Mouse (Mus musculus) intestine, embryonic 16.5 days (tissue): Measurements from ENCODE around the gene Slc9a9. TPM values are rescaled to one million over a fixed set of nuclear protein-coding genes. Genes with fewer than 3 reads are reported as not detected.

Experiments used
- ATAC-seq: fragments of 200-750 bp; cut with Nextera tagmentation; 2 replicates; pipeline ENCODE4 v1.8.0; 2017; ENCODE audit warnings: moderate TSS enrichment, moderate library complexity
- H3K27ac ChIP-seq: fragments of 300-500 bp; sonication (generic); 2 replicates; pipeline ENCODE4 v1.5.1; 2014; ENCODE audit warnings: mild to moderate bottlenecking, low read length
- H3K27me3 ChIP-seq: fragments of 300-500 bp; sonication (generic); replicated peaks from 2 replicates; pipeline ENCODE4 v1.6.1; 2014; ENCODE audit warnings: low read length, control low read depth, mixed read lengths; ENCODE audit not compliant: control insufficient read depth, insufficient read depth
- H3K36me3 ChIP-seq: fragments of 300-500 bp; sonication (generic); 2 replicates; pipeline ENCODE4 v1.6.1; 2014; ENCODE audit warnings: low read length, control low read depth; ENCODE audit not compliant: control insufficient read depth, insufficient read depth
- H3K4me1 ChIP-seq: fragments of 300-500 bp; sonication (generic); 2 replicates; pipeline ENCODE4 v1.6.1; 2014; ENCODE audit warnings: low read length, control low read depth, mixed read lengths; ENCODE audit not compliant: control insufficient read depth, insufficient read depth
- H3K4me2 ChIP-seq: fragments of 300-500 bp; sonication (generic); 2 replicates; pipeline ENCODE4 v1.6.1; 2014; ENCODE audit warnings: low read depth, low read length, control low read depth
- H3K4me3 ChIP-seq: fragments of 300-500 bp; sonication (generic); 2 replicates; pipeline ENCODE4 v1.5.1; 2014; ENCODE audit warnings: mild to moderate bottlenecking, low read length
- H3K9ac ChIP-seq: fragments of 300-500 bp; sonication (generic); 2 replicates; pipeline ENCODE4 v1.6.1; 2014; ENCODE audit warnings: low read depth, low read length
- H3K9me3 ChIP-seq: fragments of 300-500 bp; sonication (generic); 2 replicates; pipeline ENCODE4 v1.6.1; 2016; ENCODE audit warnings: low read length, control low read depth; ENCODE audit not compliant: control insufficient read depth
- WGBS: fragments of 180-500 bp; shearing (Covaris S2); extraction: QIAGEN DNeasy Blood & Tissue Kit; methylation state at CpG from one replicate; pipeline ENCODE4 v1.1.7; 2014; 5-methylcytosine and 5-hydroxymethylcytosine counted together
- polyA plus RNA-seq: library from polyadenylated mRNA; unstranded; fragments of >200 nt; fragmentation: Nextera tagmentation; extraction: Ambion mirVana; gene quantifications from 2 replicates; pipeline ENCODE4 v1.2.1, GENCODE M21; 2015

Gene Slc9a9
- polyA plus RNA-seq, 1 experiment from 2014 or later = 2.3 TPM

DNA sequence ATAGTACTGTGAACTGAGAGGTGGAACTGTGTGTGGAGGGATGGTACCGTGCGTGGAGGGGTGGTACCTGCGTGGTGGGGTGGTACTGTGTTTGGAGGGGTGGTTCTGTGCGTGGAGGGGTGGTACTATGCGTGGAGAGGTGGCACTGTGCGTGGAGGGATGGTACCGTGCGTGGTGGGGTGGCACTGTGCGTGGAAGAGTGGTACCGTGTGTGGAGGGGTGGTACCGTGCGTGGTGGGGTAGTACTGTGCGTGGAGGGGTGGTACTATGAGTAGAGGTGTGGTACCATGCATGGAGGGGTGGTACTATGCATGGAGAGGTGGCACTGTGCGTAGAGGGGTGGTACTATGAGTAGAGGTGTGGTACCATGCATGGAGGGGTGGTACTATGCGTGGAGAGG lies 167.7 kb downstream of the Slc9a9 start:
- Histone ChIP-seq H3K4me3 (no peak overlapping the region), H3K9me3 (no peaks in the 10 kb centered on the region), H3K36me3 (no peaks in the 10 kb centered on the region), H3K27me3 (no peaks in the 10 kb centered on the region), H3K9ac (no peak overlapping the region), H3K4me1 (no peaks in the 10 kb centered on the region), H3K4me2 (no peak overlapping the region), H3K27ac (no peak overlapping the region)
- WGBS = 91% methylated on average over 15 of the region's 15 CpGs
- ATAC-seq = no peak

DNA sequence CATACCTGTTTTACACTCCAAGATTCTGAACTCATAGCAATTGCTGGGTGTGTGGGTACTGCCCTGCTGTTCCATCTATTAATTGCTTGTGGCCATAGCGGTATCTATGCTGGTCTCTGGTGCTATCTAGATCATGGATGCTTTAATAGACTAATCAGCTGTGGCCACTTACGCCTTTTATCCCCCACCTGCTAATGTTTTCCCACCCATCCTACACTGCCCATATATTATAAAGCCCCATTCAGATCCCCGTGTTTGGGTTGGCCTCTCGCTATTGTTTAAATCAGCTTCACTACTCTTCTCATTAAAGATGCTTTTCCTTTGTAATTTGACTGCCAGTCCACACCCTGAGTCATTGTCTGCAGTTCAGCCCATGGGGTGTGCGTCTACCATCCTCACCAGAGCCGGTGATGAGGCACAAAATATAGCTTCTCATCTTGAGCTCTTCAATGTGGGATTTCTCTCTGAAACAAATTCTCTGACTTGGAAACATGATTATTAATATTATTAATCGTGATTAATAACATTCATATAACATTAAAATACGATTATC lies 168.8 kb downstream of the Slc9a9 start:
- Histone ChIP-seq H3K4me2 (no peak overlapping the region), H3K4me3 (no peak overlapping the region)
- ATAC-seq = no peak

GRCm38 (mm10) chr9:94839204-94839603 lies 169.5 kb downstream of the Slc9a9 start:
- Histone ChIP-seq H3K36me3 (no peaks in the 10 kb centered on the region), H3K27me3 (no peaks in the 10 kb centered on the region), H3K27ac (no peak overlapping the region), H3K4me3 (no peak overlapping the region), H3K9me3 (no peaks in the 10 kb centered on the region), H3K4me2 (no peak overlapping the region), H3K9ac (no peak overlapping the region), H3K4me1 (no peaks in the 10 kb centered on the region)
- 81% methylated on average over 11 of the region's 11 CpGs for WGBS
- ATAC-seq = no peak

More for the DNA sequence above, 168.8 kb downstream of the Slc9a9 start:
- no peak overlapping the region for H3K9ac ChIP-seq
- no peaks in the 10 kb centered on the region for H3K27me3 ChIP-seq
- no peaks in the 10 kb centered on the region for H3K36me3 ChIP-seq
- H3K27ac ChIP-seq = no peak overlapping the region
- 76% methylated on average over 8 of the region's 8 CpGs for WGBS
- H3K9me3 ChIP-seq = no peaks in the 10 kb centered on the region
- H3K4me1 ChIP-seq = no peaks in the 10 kb centered on the region

- ATAC-seq = no peak
- Histone ChIP-seq H3K27me3 (no peaks in the 10 kb centered on the region), H3K27ac (no peak overlapping the region), H3K4me3 (no peak overlapping the region), H3K9me3 (no peaks in the 10 kb centered on the region), H3K4me1 (no peaks in the 10 kb centered on the region), H3K4me2 (no peak overlapping the region), H3K9ac (no peak overlapping the region), H3K36me3 (no peaks in the 10 kb centered on the region)
- WGBS = 57% methylated on average over 5 of the region's 5 CpGs
Measured at GRCm38 (mm10) chr9:94840398-94840797, 170.7 kb downstream of the Slc9a9 start.

DNA sequence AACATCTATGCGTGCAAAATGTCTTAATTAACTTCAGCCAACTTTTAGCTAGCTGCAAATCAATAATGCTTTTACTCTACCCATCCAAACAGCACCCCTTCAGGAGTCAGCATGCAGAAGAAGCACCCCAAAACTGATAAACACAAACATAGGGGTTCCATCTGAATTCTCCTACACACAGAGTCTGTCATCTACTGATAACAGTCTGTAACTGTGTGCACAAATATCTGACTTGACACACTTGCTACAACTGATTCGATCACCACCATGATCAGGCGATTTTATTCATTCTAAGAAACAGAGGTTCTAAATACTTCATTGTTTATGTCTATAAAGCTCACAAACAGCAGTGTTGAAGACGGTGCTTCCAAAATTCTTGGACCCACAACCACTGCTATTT lies 171.3 kb downstream of the Slc9a9 start:
- H3K9ac ChIP-seq = no peak overlapping the region
- H3K4me1 ChIP-seq = no peaks in the 10 kb centered on the region
- no peak overlapping the region for H3K4me3 ChIP-seq
- H3K9me3 ChIP-seq = no peaks in the 10 kb centered on the region
- H3K27me3 ChIP-seq = no peaks in the 10 kb centered on the region
- WGBS = 79% methylated on average over 4 of the region's 4 CpGs
- no peak overlapping the region for H3K27ac ChIP-seq
- no peak overlapping the region for H3K4me2 ChIP-seq
- no peak for ATAC-seq
- no peaks in the 10 kb centered on the region for H3K36me3 ChIP-seq

GRCm38 (mm10) chr9:94844176-94844575 lies 174.5 kb downstream of the Slc9a9 start:
- WGBS = 82% methylated on average over 3 of the region's 3 CpGs
- Histone ChIP-seq H3K27ac (no peak overlapping the region), H3K4me2 (no peak overlapping the region), H3K9ac (no peak overlapping the region), H3K4me3 (no peak overlapping the region), H3K36me3 (no peaks in the 10 kb centered on the region), H3K4me1 (no peaks in the 10 kb centered on the region), H3K27me3 (no peaks in the 10 kb centered on the region), H3K9me3 (no peaks in the 10 kb centered on the region)
- ATAC-seq = no peak

DNA sequence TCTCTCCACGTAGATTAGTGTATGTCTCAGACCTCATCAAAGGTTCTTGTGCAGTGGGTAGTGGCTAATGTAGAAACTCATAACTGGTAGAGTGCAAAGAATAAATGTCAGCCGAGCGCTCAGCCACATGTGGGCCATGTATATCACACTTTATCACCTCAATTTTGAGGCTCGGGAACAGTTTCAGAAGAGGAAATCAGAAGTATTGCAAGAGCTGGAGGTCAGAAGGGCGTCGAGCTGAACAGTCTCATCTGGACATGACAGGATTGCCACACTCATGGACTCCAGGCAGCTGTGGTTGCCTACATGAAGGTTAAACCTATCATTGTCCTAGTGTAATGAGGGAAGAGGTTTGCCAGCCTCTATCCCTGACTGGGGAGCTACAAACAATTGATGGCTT lies 177.9 kb downstream of the Slc9a9 start:
- Histone ChIP-seq H3K4me1 (no peaks in the 10 kb centered on the region), H3K4me3 (no peak overlapping the region), H3K9me3 (no peaks in the 10 kb centered on the region), H3K9ac (no peak overlapping the region), H3K36me3 (no peaks in the 10 kb centered on the region), H3K4me2 (no peak overlapping the region), H3K27ac (no peak overlapping the region), H3K27me3 (no peaks in the 10 kb centered on the region)
- 95% methylated on average over 6 of the region's 6 CpGs for WGBS
- no peak for ATAC-seq

DNA sequence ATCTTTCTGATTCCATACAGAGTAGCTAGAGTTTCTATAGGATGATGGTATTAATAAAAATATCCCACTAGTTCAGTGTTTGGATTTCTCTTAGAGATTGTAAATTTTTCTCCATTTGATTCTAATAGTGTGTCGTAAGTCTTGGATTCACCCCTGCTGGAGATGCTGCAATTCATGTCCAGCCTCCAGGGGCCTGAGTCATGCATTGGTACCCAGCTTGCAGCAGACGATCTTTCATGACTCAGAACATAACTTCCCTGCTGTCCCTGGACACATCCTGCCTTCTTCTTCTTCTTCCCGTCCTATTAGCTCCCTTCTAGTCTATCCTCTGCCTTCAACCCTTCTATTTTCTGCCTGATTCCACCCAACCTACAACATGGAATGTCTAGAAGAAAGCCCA lies 181.8 kb downstream of the Slc9a9 start:
- 66% methylated on average over 3 of the region's 3 CpGs for WGBS
- no peak overlapping the region for H3K4me2 ChIP-seq

GRCm38 (mm10) chr9:94856093-94856492 lies 186.4 kb downstream of the Slc9a9 start:
- Histone ChIP-seq H3K36me3 (no peaks in the 10 kb centered on the region), H3K4me2 (no peak overlapping the region), H3K9me3 (no peaks in the 10 kb centered on the region), H3K9ac (no peak overlapping the region), H3K27me3 (no peaks in the 10 kb centered on the region), H3K27ac (no peak overlapping the region), H3K4me1 (no peaks in the 10 kb centered on the region), H3K4me3 (no peak overlapping the region)
- no peak for ATAC-seq
- 59% methylated on average over 3 of the region's 3 CpGs for WGBS

More for the DNA sequence above, 181.8 kb downstream of the Slc9a9 start:
- ATAC-seq = no peak
- H3K27me3 ChIP-seq = no peaks in the 10 kb centered on the region
- no peaks in the 10 kb centered on the region for H3K4me1 ChIP-seq
- H3K9me3 ChIP-seq = no peaks in the 10 kb centered on the region
- no peak overlapping the region for H3K4me3 ChIP-seq
- H3K36me3 ChIP-seq = no peaks in the 10 kb centered on the region
- H3K9ac ChIP-seq = no peak overlapping the region
- no peak overlapping the region for H3K27ac ChIP-seq

DNA sequence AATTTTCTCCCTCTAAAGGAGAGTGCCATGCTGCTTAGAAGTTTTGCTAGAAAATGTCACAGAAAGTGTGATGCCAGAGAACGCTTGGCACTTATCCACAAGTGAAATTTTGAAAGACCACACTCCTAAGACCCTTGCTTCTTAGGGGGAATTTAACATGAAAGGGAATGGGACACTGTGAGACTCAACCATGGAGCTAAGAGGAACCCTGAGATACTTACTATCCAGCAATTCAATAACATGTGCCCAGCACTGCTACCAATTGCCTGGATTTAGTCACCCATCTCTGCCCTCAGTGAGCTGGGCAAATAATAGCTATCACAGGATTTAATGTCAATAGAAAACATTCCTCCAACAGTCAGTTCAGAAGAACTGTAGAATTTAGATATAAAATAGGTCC lies 198.8 kb downstream of the Slc9a9 start:
- H3K27ac ChIP-seq = no peak overlapping the region
- no peak overlapping the region for H3K9ac ChIP-seq
- ATAC-seq = no peak
- no peaks in the 10 kb centered on the region for H3K4me1 ChIP-seq
- H3K9me3 ChIP-seq = no peaks in the 10 kb centered on the region
- no peak overlapping the region for H3K4me2 ChIP-seq
- no peaks in the 10 kb centered on the region for H3K36me3 ChIP-seq
- H3K4me3 ChIP-seq = no peak overlapping the region
- 56% methylated on average over 1 of the region's 1 CpGs for WGBS
- no peaks in the 10 kb centered on the region for H3K27me3 ChIP-seq
